Mouse (Mus musculus) ovary, postnatal 36 days (tissue): ENCODE measurements around the gene Mal.
A peak's percentile ranks its signal among the peaks of the same experiment; 100 is the strongest.
"Not testable (repeated sequence)": the region's sequence is repeated elsewhere in the genome, so short reads cannot be mapped to it uniquely, and the experiment has no call there.

Experiments
- DNase-seq: peaks from one replicate; pipeline ENCODE4 v3.0.0; 2022; ENCODE audit warnings: low spot score, mixed read lengths

Mal gene

GRCm38 (mm10) chr2:127624786-127625185 lies 31.7 kb downstream of the Mal start:
- no peak for DNase-seq

- no peak for DNase-seq
These were observed 34.4 kb downstream of the Mal start for GRCm38 (mm10) chr2:127622065-127622464.

DNA sequence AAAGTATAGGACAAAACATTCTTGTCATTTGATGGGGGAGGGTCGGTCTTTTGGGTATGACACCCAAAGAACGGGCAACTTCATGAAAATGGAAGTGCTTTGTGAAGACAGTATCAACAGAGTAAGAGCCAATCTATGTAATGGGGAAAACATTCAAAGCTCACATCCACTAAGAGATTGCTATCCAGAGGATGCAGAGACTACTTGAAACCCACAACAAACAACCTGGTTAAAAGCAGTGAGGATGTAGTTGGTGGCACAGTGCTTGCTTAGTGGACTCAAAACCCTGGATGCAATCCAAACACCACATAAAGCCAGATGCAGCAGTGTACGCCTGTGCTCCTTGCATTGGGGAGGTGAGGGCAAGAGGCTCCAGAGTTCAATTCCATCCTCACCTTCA lies 37.2 kb downstream of the Mal start:
- DNase-seq, result no peak

DNA sequence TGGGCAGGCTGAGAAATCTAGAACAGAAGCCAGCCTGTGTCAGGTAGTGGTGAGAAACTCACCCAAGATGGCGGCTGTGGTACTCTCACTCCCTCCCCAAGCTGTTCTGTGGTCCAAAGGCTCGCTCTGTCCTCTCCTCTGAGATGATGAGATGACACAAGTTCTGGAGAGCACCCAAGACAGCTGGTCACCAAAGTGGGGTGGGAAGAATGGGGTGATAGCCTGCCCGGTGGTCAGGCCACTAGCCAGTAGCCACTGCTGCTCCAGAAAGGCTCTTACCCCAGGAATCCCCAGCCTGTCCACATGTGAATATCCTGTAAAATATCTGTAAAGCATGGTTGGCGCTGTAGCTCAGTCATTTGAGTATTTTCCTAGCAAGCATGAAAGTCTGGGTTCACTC lies 44.2 kb downstream of the Mal start:
- DNase-seq, result no peak

DNA sequence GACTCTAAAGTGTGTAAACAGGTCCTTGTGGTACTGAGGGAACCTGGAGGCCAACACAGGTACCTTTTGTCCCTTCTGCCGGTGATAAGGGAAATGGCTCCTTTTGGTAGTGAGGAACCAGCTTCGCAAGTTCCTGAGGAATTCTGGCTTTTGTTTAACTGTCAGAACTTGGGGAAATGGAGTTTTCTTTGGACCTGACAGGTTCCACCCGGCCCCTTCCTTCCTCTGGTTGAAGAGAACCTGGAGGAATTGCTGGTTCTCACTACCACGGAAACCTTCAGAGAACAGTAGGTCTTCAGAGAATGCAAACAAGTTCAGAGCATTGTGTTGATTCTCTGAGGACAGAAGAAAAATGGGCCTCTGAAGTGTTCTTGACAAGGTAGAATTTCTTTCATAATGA lies 45.1 kb downstream of the Mal start:
- no peak for DNase-seq

DNA sequence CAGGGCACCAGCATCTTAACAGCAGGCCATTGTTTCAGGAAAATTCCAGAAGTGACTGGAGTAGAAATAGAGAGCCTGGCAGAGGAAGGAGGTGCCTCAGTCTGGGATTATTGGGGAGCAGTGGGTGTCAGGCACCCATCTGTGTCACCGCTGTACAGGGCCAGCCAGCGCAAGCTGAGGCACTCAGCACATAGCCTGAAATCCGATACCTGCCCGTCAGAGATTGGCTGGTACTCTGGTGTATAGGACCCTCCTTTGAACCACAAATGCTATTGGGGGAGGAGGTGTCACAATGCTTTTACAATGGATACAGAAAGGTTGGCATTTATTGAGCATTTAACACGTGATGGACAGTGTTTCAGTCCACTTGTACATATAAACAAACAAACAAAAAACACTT lies 47.5 kb downstream of the Mal start:
- DNase-seq, result no peak

- DNase-seq, result no peak
These were observed 48.3 kb downstream of the Mal start for GRCm38 (mm10) chr2:127608234-127608633.

DNA sequence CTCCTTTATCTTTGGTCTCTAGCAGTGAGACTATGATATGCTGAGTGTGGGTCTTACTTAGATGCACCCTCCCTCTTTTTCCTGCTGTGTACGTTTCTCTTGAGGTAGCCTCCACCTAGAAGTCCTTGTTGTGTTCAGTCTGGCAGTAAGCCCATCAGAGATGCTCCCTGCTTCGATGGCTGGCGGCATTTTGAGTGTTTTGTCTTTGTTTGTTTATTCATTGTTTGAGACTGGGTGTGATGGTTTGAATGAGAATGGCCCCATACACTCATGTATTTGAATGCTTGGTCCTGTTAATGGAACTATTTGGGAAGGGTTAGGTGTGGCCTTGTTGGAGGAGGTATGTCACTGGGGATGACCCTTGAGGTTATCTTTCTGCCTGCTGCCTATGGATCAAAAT lies 51.3 kb downstream of the Mal start:
- no peak for DNase-seq

DNA sequence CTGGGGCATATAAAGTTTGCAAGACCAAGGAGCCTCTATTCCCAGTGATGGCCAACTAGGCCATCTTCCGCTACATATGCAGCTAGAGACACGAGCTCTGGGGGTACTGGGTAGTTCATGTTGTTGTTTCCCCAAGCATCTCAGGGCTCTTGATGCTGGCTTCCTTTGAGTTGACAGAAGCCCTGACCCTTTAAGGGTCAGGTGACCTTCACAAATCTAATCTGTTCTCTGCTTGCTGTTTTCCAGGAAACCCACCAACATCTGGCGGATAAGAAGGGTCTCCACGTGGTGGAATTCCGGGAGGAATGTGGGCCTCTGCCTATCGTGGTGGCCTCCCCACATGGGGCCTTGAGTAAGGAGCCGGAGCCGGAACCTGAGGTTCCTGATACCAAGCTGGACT lies 53.1 kb downstream of the Mal start:
- not testable (repeated sequence) for DNase-seq

GRCm38 (mm10) chr2:127590840-127591239 lies 65.7 kb downstream of the Mal start:
- no peak for DNase-seq

- no peak for DNase-seq
These were observed 66.3 kb downstream of the Mal start for GRCm38 (mm10) chr2:127590204-127590603.

GRCm38 (mm10) chr2:127588897-127589296 lies 67.6 kb downstream of the Mal start:
- DNase-seq, result no peak

GRCm38 (mm10) chr2:127587514-127587844 lies 69.0 kb downstream of the Mal start:
- DNase-seq, result no peak

DNA sequence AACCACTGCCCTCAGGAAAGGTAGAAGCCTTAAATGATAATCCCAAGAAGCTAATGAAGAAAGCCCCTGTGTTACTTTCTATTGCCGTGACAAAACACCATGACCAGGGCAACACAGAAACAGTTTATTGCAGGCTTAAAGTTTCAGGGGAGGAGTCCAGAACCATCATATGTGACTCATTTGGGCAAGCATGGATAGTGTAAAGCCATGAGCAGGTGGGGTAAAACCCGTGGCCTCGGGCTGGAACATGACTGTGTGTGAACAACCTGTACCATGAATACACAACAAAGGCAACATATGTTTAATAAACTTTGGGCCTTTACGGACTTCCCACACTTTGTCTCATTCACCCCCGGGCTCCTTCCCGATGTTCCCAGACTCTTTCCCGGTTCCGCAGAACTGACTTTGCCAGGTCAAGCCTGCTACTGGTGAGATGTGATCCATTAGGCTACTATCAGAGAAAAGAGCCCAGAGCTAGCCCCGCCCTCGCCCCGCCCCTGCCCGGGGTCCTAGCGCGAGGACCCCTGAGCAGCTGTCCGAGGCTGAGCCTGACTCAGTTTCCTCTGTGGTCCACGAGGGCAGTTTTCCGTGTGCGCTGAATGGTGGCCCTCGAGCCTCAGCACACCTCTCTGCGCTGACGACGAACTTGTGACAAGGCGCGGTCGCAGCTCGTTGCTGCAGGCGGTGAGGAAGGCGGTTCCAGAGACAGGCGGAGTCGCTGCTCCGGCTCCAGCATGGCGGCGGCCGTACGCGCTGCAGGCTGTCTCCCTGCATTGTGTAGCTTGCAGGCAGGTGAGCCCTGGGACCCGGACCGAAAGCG lies 69.6 kb downstream of the Mal start, which contains the start of the genes Zfp661 and Mrps5:
TSS of gene Zfp661 (minus strand) at position 401 of the 820 bp plus-strand sequence.
TSS of gene Mrps5 (plus strand) at position 529 of the 820 bp plus-strand sequence.
- DNase-seq, result peak; percentile 86

- DNase-seq, result peak; percentile 91
These were observed 72.0 kb downstream of the Mal start for GRCm38 (mm10) chr2:127584436-127584858.
